Mouse (Mus musculus) ES-Bruce4 (cell line): ENCODE measurements around the gene Kif14.

Source experiments
- CTCF ChIP-seq: IDR thresholded peaks from one replicate; pipeline ENCODE4 v1.8.1; 2011; ENCODE audit warnings: low read depth, low read length
- EP300 ChIP-seq: IDR thresholded peaks from 2 replicates; pipeline ENCODE4 v1.6.1; 2011; ENCODE audit warnings: low read depth, low read length; ENCODE audit not compliant: insufficient read depth
- POLR2A ChIP-seq: IDR thresholded peaks from one replicate; pipeline ENCODE4 v1.8.1; 2011; ENCODE audit warnings: low read length; ENCODE audit not compliant: insufficient read depth

GRCm38 (mm10) chr1:136449541-136449940 is 16.6 kb upstream of the Kif14 start:
- no peak for TF ChIP-seq CTCF
- no peak for TF ChIP-seq POLR2A
- no peak for TF ChIP-seq EP300
